Mouse (Mus musculus) kidney, postnatal 10 days (tissue): Measurements from ENCODE around the gene Olfr92.

Experiments used
- DNase-seq: peaks from one replicate; pipeline ENCODE4 v3.0.0; 2021; ENCODE audit warnings: mixed read lengths

Olfr92 gene

GRCm38 (mm10) chr17:37061435-37061834, 58.5 kb downstream of the Olfr92 start:
- no peak for DNase-seq
